Mouse (Mus musculus) megakaryocyte, embryonic 14.5 days (primary cell): Measurements from ENCODE around the gene Gm4450.
"Not testable (repeated sequence)": the region's sequence is repeated elsewhere in the genome, so short reads cannot be mapped to it uniquely, and the experiment has no call there.

Experiments used
- FLI1 ChIP-seq: IDR thresholded peaks from 2 replicates; pipeline ENCODE4 v1.6.1; 2012; ENCODE audit warnings: low read length, inconsistent platforms, mixed read lengths
- GATA1 ChIP-seq: IDR thresholded peaks from 3 replicates; pipeline ENCODE4 v1.6.1; 2012; ENCODE audit warnings: mixed read lengths, low read length, inconsistent platforms, borderline replicate concordance

DNA sequence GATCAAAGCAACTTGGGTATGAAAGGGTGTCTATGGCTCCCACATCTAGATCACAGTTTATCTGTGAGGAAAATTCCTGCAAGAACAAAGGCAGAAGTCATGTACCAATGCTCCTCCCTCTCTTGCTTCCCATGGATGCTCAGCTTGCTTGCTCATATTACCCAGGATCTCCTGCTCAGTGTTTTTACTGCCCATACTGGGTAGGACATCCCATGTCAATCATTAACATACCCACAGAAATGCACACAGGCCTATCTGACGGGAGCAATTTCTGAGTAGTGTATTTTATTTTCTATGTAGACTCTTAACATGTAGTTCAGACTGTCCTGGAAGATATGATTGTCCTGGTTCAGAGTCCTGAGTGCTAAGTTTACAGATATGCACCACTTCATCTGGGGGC is 14.1 kb upstream of the Gm4450 start:
- not testable (repeated sequence) for TF ChIP-seq FLI1, GATA1
